Mouse (Mus musculus) G1E (cell line): ENCODE results near the gene Asb6.

Experiments used
- CTCF ChIP-seq: IDR thresholded peaks from 2 replicates; pipeline ENCODE4 v1.5.1; 2012; ENCODE audit warnings: low read depth, low read length, inconsistent platforms, mixed read lengths
- GATA1 ChIP-seq: IDR thresholded peaks from 2 replicates; pipeline ENCODE4 v1.6.1; 2012; ENCODE audit warnings: borderline replicate concordance, low read length, inconsistent platforms, mixed read lengths

DNA sequence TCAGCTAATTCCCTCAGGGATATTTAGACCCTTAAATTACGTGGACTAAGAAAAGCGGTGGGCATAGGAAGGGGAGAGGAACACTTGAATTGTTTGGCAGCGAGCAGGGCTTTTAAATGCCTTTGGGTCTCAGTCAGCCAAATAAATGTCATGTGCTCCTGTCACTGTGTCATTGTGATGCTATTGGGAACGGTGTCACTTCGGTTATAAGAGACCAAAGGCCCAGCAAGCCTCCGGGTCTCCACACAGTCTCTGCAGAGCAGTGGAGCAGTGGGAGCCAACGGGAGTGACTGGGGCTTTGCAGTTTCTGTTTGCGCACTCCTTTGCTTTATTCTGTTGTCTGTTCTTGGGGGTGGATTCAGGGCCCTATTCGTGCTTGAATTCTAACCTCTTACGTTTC, 44.3 kb upstream of the Asb6 start:
- TF ChIP-seq CTCF (no peak), GATA1 (no peak)
